ENCODE assay signal across 22 mouse cellular contexts in genomic region chr11:118538008-118538407, GRCm38 (mm10).
DNase-seq lines count a peak whose midpoint lies in the region; ATAC-seq and TF ChIP-seq lines count a peak whose summit lies in the region.
"Had no signal": no experiment of that assay in that cellular context is flagged by ENCODE, and none has a peak within 500 bp of the region (broad histone marks: within the 10 kb centered on the region; RNA-seq: fewer than 3 reads in every experiment).

No protein-coding gene starts in this region.

- 0 out of 2 replicates have a peak, but pooled peaks have one; percentile 24 for ATAC-seq in cerebellum, adult (ENCODE audit: insufficient number of reproducible peaks, low FRiP score, low TSS enrichment)
- ATAC-seq in embryonic facial prominence, embryonic 13.5 days (ENCODE audit: insufficient number of reproducible peaks, insufficient read depth, low FRiP score, low TSS enrichment, low read depth): 0 out of 2 replicates have a peak, but pooled peaks have one; percentile 18
- no peak for ATAC-seq in hindbrain, embryonic 16.5 days
- no peak for ATAC-seq in hindbrain, embryonic 14.5 days (ENCODE audit: low FRiP score)
- no peak for ATAC-seq in G1E (ENCODE audit: extremely low read depth, insufficient number of reproducible peaks, low FRiP score, poor library complexity, severe bottlenecking)
- ATAC-seq: CD4-positive, CD25-positive, alpha-beta regulatory T cell, adult 4 months; forebrain, embryonic 14.5 days; intestine, embryonic 15.5 days had no signal

- no peak overlapping the region for H3K27ac ChIP-seq in embryonic facial prominence, embryonic 13.5 days
- no peak overlapping the region for H3K27ac ChIP-seq in embryonic facial prominence, embryonic 10.5 days (replicated peaks)
- H3K27ac ChIP-seq in hindbrain, embryonic 16.5 days (ENCODE audit: low read depth, low read length): peak overlapping the region; percentile 48; the same call in 1 of the 2 replicates
- no peak overlapping the region for H3K27ac ChIP-seq in hindbrain, embryonic 14.5 days
- H3K27ac ChIP-seq: embryonic facial prominence, embryonic 12.5 days; gastrocnemius, adult 2 months; heart, embryonic 13.5 days; intestine, embryonic 15.5 days had no signal

- H3K9me3 ChIP-seq in embryonic facial prominence, embryonic 13.5 days: no peaks in the 10 kb centered on the region
- H3K9me3 ChIP-seq in embryonic facial prominence, embryonic 10.5 days: no peaks in the 10 kb centered on the region
- no peaks in the 10 kb centered on the region for H3K9me3 ChIP-seq in hindbrain, embryonic 16.5 days (ENCODE audit: control insufficient read depth, low read length)
- H3K9me3 ChIP-seq in hindbrain, embryonic 14.5 days (ENCODE audit: control insufficient read depth, low read length): no peaks in the 10 kb centered on the region
- H3K9me3 ChIP-seq in G1E (replicated peaks): peaks cover 97% of the 10 kb centered on the region
- H3K9me3 ChIP-seq: embryonic facial prominence, embryonic 12.5 days; heart, embryonic 13.5 days; intestine, embryonic 15.5 days had no signal

- peaks cover 11% of the 10 kb centered on the region for H3K4me1 ChIP-seq in embryonic facial prominence, embryonic 13.5 days
- peaks cover 46% of the 10 kb centered on the region for H3K4me1 ChIP-seq in embryonic facial prominence, embryonic 10.5 days
- peaks cover 15% of the 10 kb centered on the region for H3K4me1 ChIP-seq in hindbrain, embryonic 16.5 days (ENCODE audit: control insufficient read depth, insufficient read depth, low read depth, low read length)
- peaks cover 28% of the 10 kb centered on the region; the same call in 1 of the 2 replicates for H3K4me1 ChIP-seq in hindbrain, embryonic 14.5 days (replicated peaks; ENCODE audit: control insufficient read depth, insufficient read depth, low read length)
- no peaks in the 10 kb centered on the region for H3K4me1 ChIP-seq in G1E (ENCODE audit: insufficient read depth, low read depth, low read length)
- H3K4me1 ChIP-seq: heart, embryonic 13.5 days; intestine, embryonic 15.5 days had no signal

- no peak for DNase-seq in cerebellum, adult 9-10 months
- DNase-seq in embryonic facial prominence, embryonic 10.5 days (ENCODE audit: low spot score): no peak
- DNase-seq in hindbrain, embryonic 14.5 days (ENCODE audit: low spot score): no peak
- DNase-seq in G1E (ENCODE audit: low spot score): no peak
- no peak for DNase-seq in ovary, postnatal 36 days (ENCODE audit: low spot score)
- DNase-seq: adrenal gland, postnatal 10 days; B cell, adult 2 months; cerebellum, adult 8-10 months; embryo, embryonic 11 days; gastrocnemius, adult 2 months; gastrocnemius, postnatal 36 days; heart, adult 11 months; heart, postnatal 36 days; kidney, adult 18-20 months had no signal

- no peak overlapping the region for H3K4me2 ChIP-seq in embryonic facial prominence, embryonic 13.5 days
- no peak overlapping the region for H3K4me2 ChIP-seq in hindbrain, embryonic 16.5 days (ENCODE audit: low read length)
- H3K4me2 ChIP-seq in hindbrain, embryonic 14.5 days (replicated peaks): no peak overlapping the region
- H3K4me2 ChIP-seq: embryonic facial prominence, embryonic 12.5 days; heart, embryonic 13.5 days; intestine, embryonic 15.5 days had no signal

- H3K9ac ChIP-seq in embryonic facial prominence, embryonic 13.5 days: no peak overlapping the region
- H3K9ac ChIP-seq in hindbrain, embryonic 16.5 days (ENCODE audit: low read depth, low read length): no peak overlapping the region
- no peak overlapping the region for H3K9ac ChIP-seq in hindbrain, embryonic 14.5 days
- H3K9ac ChIP-seq: embryonic facial prominence, embryonic 12.5 days; heart, embryonic 13.5 days; intestine, embryonic 15.5 days had no signal

- no peaks in the 10 kb centered on the region for H3K36me3 ChIP-seq in embryonic facial prominence, embryonic 13.5 days
- H3K36me3 ChIP-seq in embryonic facial prominence, embryonic 10.5 days (replicated peaks): no peaks in the 10 kb centered on the region
- H3K36me3 ChIP-seq in hindbrain, embryonic 16.5 days (ENCODE audit: control insufficient read depth, insufficient read depth, low read length): no peaks in the 10 kb centered on the region
- H3K36me3 ChIP-seq in hindbrain, embryonic 14.5 days (replicated peaks; ENCODE audit: control insufficient read depth, insufficient read depth): no peaks in the 10 kb centered on the region
- no peaks in the 10 kb centered on the region for H3K36me3 ChIP-seq in G1E (replicated peaks)
- H3K36me3 ChIP-seq: embryonic facial prominence, embryonic 12.5 days; heart, embryonic 13.5 days; intestine, embryonic 15.5 days had no signal

- WGBS in embryonic facial prominence, embryonic 13.5 days: 79% methylated on average over 11 of the region's 11 CpGs
- 83% methylated on average over 11 of the region's 11 CpGs for WGBS in embryonic facial prominence, embryonic 10.5 days
- 66% methylated on average over 11 of the region's 11 CpGs for WGBS in hindbrain, embryonic 16.5 days
- 65% methylated on average over 11 of the region's 11 CpGs for WGBS in hindbrain, embryonic 14.5 days

- TF ChIP-seq CTCF in G1E (IDR thresholded peaks at IDR 0.05; ENCODE audit: low read depth, low read length): no peak

- no peaks in the 10 kb centered on the region; the same call in 1 of the 2 replicates for H3K27me3 ChIP-seq in embryonic facial prominence, embryonic 13.5 days
- H3K27me3 ChIP-seq in embryonic facial prominence, embryonic 10.5 days (replicated peaks; ENCODE audit: low read depth, poor library complexity, severe bottlenecking): peaks cover 16% of the 10 kb centered on the region; the same call in 1 of the 2 replicates
- no peaks in the 10 kb centered on the region for H3K27me3 ChIP-seq in hindbrain, embryonic 16.5 days (replicated peaks; ENCODE audit: control insufficient read depth, insufficient read depth, low read length)
- H3K27me3 ChIP-seq in hindbrain, embryonic 14.5 days (ENCODE audit: control insufficient read depth, insufficient read depth, low read length): no peaks in the 10 kb centered on the region
- H3K27me3 ChIP-seq in G1E (ENCODE audit: insufficient read depth, low read length): no peaks in the 10 kb centered on the region; the same call in 1 of the 2 replicates
- H3K27me3 ChIP-seq: embryonic facial prominence, embryonic 12.5 days had no signal

- no peak overlapping the region for H3K4me3 ChIP-seq in embryonic facial prominence, embryonic 13.5 days
- H3K4me3 ChIP-seq in embryonic facial prominence, embryonic 10.5 days: no peak overlapping the region
- H3K4me3 ChIP-seq in hindbrain, embryonic 16.5 days (ENCODE audit: low read length): no peak overlapping the region
- H3K4me3 ChIP-seq in hindbrain, embryonic 14.5 days (replicated peaks; ENCODE audit: low read length): no peak overlapping the region
- peak overlapping the region; percentile 5; the same call in 1 of the 2 replicates for H3K4me3 ChIP-seq in G1E (ENCODE audit: low read depth, low read length)
- H3K4me3 ChIP-seq: embryonic facial prominence, embryonic 12.5 days; gastrocnemius, adult 2 months; heart, embryonic 13.5 days; intestine, embryonic 15.5 days had no signal

Comparison
In these comparisons a context has a peak if more than half of its experiments do, and no peak if none do; other contexts are left out.
1. ATAC-seq: peak in cerebellum, adult (single experiment) and embryonic facial prominence, embryonic 13.5 days (single experiment); none in hindbrain, embryonic 16.5 days (single experiment), hindbrain, embryonic 14.5 days (single experiment) and G1E (single experiment).